Mouse (Mus musculus): ENCODE data around the gene Ccnt1. TPM values are rescaled to one million over a fixed set of nuclear protein-coding genes. Genes with fewer than 3 reads are reported as not detected.
A peak's percentile ranks its signal among the peaks of the same experiment; 100 is the strongest.
"Not testable (repeated sequence)": the region's sequence is repeated elsewhere in the genome, so short reads cannot be mapped to it uniquely, and the experiment has no call there.

Ccnt1 gene
- polyA plus RNA-seq, 1 experiment from 2014 or later, result 58.6 TPM

DNA sequence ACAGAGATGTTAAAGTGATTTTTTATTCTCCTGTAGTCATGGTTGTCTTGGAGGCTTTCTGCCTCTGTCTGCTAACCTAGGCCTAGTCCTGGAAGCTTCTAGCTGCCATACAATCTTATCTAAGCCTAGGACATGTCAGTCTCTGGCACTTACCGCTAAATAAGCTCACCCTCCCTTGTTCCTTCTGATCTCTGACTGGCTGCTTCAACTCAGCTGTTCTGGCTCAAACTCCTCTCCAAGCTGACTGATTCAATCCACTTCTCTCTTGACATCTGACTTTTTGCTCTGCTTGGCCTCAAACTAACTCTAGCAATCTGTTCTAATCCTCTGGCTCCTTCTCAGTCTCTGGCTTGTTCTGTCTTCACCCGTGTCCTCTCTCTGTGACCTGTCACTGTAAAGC is 55.9 kb downstream of the Ccnt1 start:
- H3K4me3 ChIP-seq (replicated peaks); H3K4me2 ChIP-seq; H3K4me1 ChIP-seq; H3K27ac ChIP-seq (replicated peaks); H3K9ac ChIP-seq (replicated peaks); ATAC-seq (ENCODE audit: low FRiP score); H3K27me3 ChIP-seq (replicated peaks); H3K9me3 ChIP-seq (replicated peaks): not testable (repeated sequence)
- peaks cover 17% of the 10 kb centered on the region for H3K36me3 ChIP-seq
- 86% methylated on average over 2 of the region's 2 CpGs for WGBS

GRCm38 (mm10) chr15:98514146-98514545 is 56.6 kb downstream of the Ccnt1 start:
- no peaks in the 10 kb centered on the region for H3K9me3 ChIP-seq (replicated peaks)
- H3K9ac ChIP-seq (replicated peaks), result no peak overlapping the region
- WGBS, result 88% methylated on average over 8 of the region's 8 CpGs
- H3K4me3 ChIP-seq (replicated peaks), result no peak overlapping the region
- H3K27me3 ChIP-seq (replicated peaks), result no peaks in the 10 kb centered on the region
- peaks cover 7% of the 10 kb centered on the region for H3K4me1 ChIP-seq
- no peak overlapping the region for H3K27ac ChIP-seq (replicated peaks)
- H3K36me3 ChIP-seq, result peaks cover 11% of the 10 kb centered on the region
- ATAC-seq (ENCODE audit: low FRiP score), result no peak
- no peak overlapping the region for H3K4me2 ChIP-seq

DNA sequence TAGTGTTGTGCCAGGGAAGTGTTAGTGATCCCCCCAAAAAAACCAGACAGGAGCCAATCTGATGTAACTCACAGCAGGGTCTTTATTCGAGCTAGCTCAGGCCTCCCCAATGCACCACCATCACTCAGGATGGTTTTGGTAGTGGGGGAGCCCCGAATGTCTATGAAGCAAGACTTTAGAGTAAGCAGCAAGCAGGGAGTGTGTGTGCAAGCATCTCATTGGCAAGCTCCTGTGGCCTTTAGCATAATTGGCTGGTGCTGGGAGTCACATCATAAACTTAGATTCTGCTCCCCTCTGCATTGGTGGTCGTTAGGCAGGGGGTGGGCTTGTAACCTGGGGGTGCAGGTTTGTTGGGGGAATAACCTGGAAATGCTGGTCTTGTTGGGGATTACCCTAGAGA is 57.0 kb downstream of the Ccnt1 start:
- not testable (repeated sequence) for H3K27ac ChIP-seq (replicated peaks); H3K4me1 ChIP-seq; H3K4me3 ChIP-seq (replicated peaks); H3K9me3 ChIP-seq (replicated peaks); ATAC-seq (ENCODE audit: low FRiP score); H3K4me2 ChIP-seq; H3K9ac ChIP-seq (replicated peaks); H3K27me3 ChIP-seq (replicated peaks)
- WGBS, result 68% methylated on average over 3 of the region's 3 CpGs
- H3K36me3 ChIP-seq, result peaks cover 11% of the 10 kb centered on the region

DNA sequence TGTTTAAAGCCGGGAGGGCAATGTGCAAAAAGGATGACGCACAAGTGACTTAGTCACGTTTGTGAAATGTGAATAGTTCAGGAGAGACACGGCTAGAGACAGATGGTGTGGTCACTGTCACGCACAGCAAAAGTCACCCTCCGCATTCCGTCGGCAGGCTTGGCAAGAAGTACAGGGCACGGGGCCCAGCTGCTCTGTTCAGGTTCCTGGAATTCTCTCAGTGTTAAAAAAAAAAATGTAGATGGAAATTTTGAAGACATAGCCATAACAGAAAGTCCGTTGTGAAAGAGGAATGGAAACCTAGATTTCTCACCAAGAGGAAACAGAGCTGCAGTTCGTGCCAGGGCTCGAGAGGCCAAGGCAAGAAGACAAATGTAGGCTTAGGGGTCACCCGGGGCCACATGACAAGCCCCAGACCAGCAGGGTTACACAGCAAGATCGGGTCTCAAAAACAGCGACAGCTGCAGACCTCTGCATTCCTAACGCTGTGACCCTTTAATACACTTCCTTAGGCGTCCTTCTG is 57.9 kb downstream of the Ccnt1 start:
- Histone ChIP-seq H3K9me3 (replicated peaks) (no peaks in the 10 kb centered on the region), H3K9ac (replicated peaks) (no peak overlapping the region), H3K4me1 (peaks cover 7% of the 10 kb centered on the region), H3K36me3 (peaks cover 3% of the 10 kb centered on the region), H3K27ac (replicated peaks) (no peak overlapping the region), H3K4me3 (replicated peaks) (no peak overlapping the region), H3K27me3 (replicated peaks) (no peaks in the 10 kb centered on the region), H3K4me2 (no peak overlapping the region)
- 65% methylated on average over 17 of the region's 17 CpGs for WGBS
- no peak for ATAC-seq (ENCODE audit: low FRiP score)

GRCm38 (mm10) chr15:98512232-98512631 is 58.5 kb downstream of the Ccnt1 start:
- no peaks in the 10 kb centered on the region for H3K27me3 ChIP-seq (replicated peaks)
- H3K36me3 ChIP-seq, result no peaks in the 10 kb centered on the region
- ATAC-seq (ENCODE audit: low FRiP score), result no peak
- no peak overlapping the region for H3K4me2 ChIP-seq
- H3K9ac ChIP-seq (replicated peaks), result no peak overlapping the region
- no peak overlapping the region for H3K27ac ChIP-seq (replicated peaks)
- WGBS, result 73% methylated on average over 8 of the region's 8 CpGs
- no peaks in the 10 kb centered on the region for H3K9me3 ChIP-seq (replicated peaks)
- H3K4me1 ChIP-seq, result peaks cover 7% of the 10 kb centered on the region
- no peak overlapping the region for H3K4me3 ChIP-seq (replicated peaks)

DNA sequence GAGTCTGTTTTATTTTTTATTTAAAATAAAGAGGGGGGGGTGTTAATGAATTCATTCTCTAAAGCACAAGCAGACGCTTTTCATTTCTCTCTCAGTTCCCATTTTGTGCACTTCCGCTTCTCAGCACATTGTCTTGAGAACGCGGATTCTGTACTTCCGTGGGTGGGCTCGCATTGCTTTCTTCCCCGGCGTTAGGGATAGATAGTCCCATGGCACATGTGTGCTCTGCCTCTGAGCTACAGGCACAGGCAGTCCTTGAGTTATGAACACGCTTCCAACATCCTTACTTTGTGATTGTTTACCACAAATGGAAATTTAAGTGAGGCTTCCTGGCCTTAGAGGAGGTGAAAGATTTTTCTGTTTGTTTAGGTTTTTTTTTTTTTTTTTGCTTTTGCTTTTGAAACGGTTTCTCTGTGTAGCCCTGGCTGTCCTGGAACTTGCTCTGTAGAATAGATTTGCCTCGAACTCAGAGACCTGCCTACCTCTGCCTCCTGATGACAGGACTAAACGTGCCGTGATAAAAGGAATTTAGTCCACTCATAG is 59.3 kb downstream of the Ccnt1 start:
- Histone ChIP-seq H3K27ac (replicated peaks) (no peak overlapping the region), H3K4me1 (peaks cover 7% of the 10 kb centered on the region), H3K9me3 (replicated peaks) (no peaks in the 10 kb centered on the region), H3K36me3 (no peaks in the 10 kb centered on the region), H3K9ac (replicated peaks) (no peak overlapping the region), H3K4me3 (replicated peaks) (no peak overlapping the region), H3K27me3 (replicated peaks) (no peaks in the 10 kb centered on the region), H3K4me2 (peak overlapping the region; percentile 55; the same call in 1 of the 2 replicates)
- WGBS, result 50% methylated on average over 13 of the region's 13 CpGs
- ATAC-seq (ENCODE audit: low FRiP score), result no peak

DNA sequence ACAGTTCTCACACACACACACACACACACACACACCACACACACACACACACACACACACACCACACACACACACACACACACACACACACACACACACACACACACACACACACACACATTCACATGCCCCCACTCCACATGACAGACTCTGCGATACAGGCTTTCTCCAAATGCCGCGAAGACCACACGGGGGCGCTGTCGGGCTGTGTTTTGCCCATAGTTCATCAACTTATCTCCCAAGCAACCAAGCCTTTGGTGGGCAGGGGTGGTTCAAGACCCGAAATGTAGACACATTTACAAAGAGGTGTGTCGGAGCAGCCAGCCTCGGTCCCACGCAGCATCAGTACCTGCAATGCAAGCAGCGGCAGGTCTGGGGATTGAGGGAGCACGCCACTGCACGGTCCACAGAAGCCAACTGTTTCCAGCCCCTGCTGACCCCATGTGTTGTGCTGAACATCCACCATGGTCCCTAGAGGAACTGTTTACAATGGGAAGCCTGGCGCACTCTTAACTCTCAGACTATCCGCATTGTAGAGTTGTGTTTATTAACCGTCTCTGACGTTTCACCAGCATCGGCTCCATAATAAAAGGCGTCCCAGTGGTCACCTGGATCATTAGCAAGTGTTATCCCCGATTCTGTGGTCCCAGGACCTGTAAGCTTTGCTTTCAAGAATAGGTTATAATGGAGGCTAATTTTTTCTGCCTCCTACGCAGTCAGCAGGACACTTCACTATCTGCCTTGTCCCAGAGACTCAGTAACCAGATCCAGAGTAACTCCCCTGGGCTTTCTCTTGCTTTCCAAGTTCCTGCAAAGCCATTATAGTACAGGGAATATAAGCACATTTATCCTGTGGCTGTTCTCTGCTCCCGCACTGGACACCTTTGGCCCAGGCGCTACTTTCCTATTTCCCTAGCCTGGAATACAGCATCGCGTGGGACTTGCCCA is 60.0 kb downstream of the Ccnt1 start:
- H3K9ac ChIP-seq (replicated peaks), result no peak overlapping the region
- peak overlapping the region; percentile 21 for H3K4me3 ChIP-seq (replicated peaks)
- H3K4me1 ChIP-seq, result peaks cover 7% of the 10 kb centered on the region
- H3K9me3 ChIP-seq (replicated peaks), result no peaks in the 10 kb centered on the region
- no peak overlapping the region for H3K27ac ChIP-seq (replicated peaks)
- no peak for ATAC-seq (ENCODE audit: low FRiP score)
- no peaks in the 10 kb centered on the region for H3K27me3 ChIP-seq (replicated peaks)
- H3K4me2 ChIP-seq, result peak overlapping the region; percentile 55
- H3K36me3 ChIP-seq, result no peaks in the 10 kb centered on the region
- 29% methylated on average over 25 of the region's 25 CpGs for WGBS

GRCm38 (mm10) chr15:98509387-98509786 is 61.3 kb downstream of the Ccnt1 start:
- 58% methylated on average over 2 of the region's 2 CpGs for WGBS
- Histone ChIP-seq H3K36me3 (no peaks in the 10 kb centered on the region), H3K27me3 (replicated peaks) (no peaks in the 10 kb centered on the region), H3K9ac (replicated peaks) (no peak overlapping the region), H3K4me2 (no peak overlapping the region), H3K4me3 (replicated peaks) (no peak overlapping the region), H3K27ac (replicated peaks) (no peak overlapping the region), H3K4me1 (peaks cover 9% of the 10 kb centered on the region), H3K9me3 (replicated peaks) (no peaks in the 10 kb centered on the region)
- ATAC-seq (ENCODE audit: low FRiP score), result no peak

DNA sequence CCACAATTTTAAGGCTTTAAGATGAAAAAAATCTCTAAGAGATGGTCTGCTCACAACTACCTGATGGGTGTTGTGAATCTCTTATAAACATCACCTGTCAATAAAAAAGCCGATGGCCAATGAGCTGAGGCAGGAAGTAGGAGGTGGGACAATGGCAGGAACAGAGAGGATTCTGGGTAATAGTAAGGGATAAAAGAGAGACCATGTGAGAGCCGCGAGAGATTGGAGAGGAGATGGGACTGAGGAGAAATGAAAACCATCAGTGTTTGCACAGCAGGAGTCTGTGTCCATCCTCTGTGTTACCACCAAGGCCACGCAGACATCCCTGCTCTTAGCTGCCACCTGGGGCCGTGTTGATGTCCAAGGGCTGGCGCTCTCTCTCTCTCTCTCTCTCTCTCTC is 63.4 kb downstream of the Ccnt1 start:
- Histone ChIP-seq H3K4me3 (replicated peaks) (no peak overlapping the region), H3K27me3 (replicated peaks) (no peaks in the 10 kb centered on the region), H3K4me1 (peaks cover 9% of the 10 kb centered on the region), H3K27ac (replicated peaks) (no peak overlapping the region), H3K36me3 (no peaks in the 10 kb centered on the region), H3K9me3 (replicated peaks) (no peaks in the 10 kb centered on the region), H3K9ac (replicated peaks) (no peak overlapping the region), H3K4me2 (no peak overlapping the region)
- 90% methylated on average over 6 of the region's 6 CpGs for WGBS
- ATAC-seq (ENCODE audit: low FRiP score), result no peak

DNA sequence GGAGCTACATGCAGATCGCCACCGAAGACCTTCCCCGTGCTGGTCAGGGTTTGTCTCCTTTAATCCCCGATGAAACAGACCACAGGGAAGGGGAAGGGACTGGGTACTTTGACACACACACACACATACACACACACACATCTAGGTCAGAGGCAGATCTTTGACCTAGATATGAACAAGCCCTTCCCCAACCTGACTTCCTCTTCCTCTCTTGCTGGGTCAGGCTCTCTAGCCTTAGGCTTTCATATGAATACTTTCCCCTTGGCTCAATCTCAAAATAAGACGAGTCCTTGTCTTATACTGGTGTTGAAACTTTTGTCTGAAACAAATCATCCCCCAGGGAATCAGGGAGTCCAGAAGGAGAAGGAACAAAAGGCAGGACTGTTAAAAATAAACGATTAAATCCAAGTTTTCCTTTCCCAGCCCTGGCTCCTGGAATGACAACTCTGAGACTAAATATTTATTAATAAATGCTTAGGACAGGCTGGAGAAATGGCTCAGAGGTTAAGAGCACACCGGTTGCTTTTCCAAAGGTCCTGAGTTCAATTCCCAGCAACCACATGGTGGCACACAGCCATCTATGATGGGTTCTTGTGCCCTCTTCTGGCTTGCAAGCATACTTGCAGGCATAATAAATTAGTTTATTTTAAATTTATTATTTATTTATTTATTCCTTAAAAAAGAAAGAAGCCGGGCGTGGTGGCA is 64.3 kb downstream of the Ccnt1 start:
- no peaks in the 10 kb centered on the region for H3K36me3 ChIP-seq
- H3K4me2 ChIP-seq, result no peak overlapping the region
- ATAC-seq (ENCODE audit: low FRiP score), result no peak
- H3K27ac ChIP-seq (replicated peaks), result no peak overlapping the region
- H3K4me1 ChIP-seq, result peaks cover 9% of the 10 kb centered on the region
- 88% methylated on average over 9 of the region's 9 CpGs for WGBS
- H3K27me3 ChIP-seq (replicated peaks), result no peaks in the 10 kb centered on the region
- no peak overlapping the region for H3K4me3 ChIP-seq (replicated peaks)
- H3K9ac ChIP-seq (replicated peaks), result no peak overlapping the region
- H3K9me3 ChIP-seq (replicated peaks), result no peaks in the 10 kb centered on the region

- H3K4me3 ChIP-seq (replicated peaks), result no peak overlapping the region
- no peak for ATAC-seq (ENCODE audit: low FRiP score)
- no peak overlapping the region for H3K27ac ChIP-seq (replicated peaks)
- no peaks in the 10 kb centered on the region for H3K36me3 ChIP-seq
- no peaks in the 10 kb centered on the region for H3K9me3 ChIP-seq (replicated peaks)
- H3K4me2 ChIP-seq, result no peak overlapping the region; the same call in 1 of the 2 replicates
- H3K4me1 ChIP-seq, result peaks cover 2% of the 10 kb centered on the region
- no peaks in the 10 kb centered on the region for H3K27me3 ChIP-seq (replicated peaks)
- no peak overlapping the region for H3K9ac ChIP-seq (replicated peaks)
- 10% methylated on average over 18 of the region's 18 CpGs for WGBS
These were observed 66.2 kb downstream of the Ccnt1 start for GRCm38 (mm10) chr15:98504514-98504913.

Measured in neural tube, embryonic 15.5 days (tissue).